Mouse (Mus musculus): ENCODE results near the gene Tex10. TPM values are rescaled to one million over a fixed set of nuclear protein-coding genes. Genes with fewer than 3 reads are reported as not detected.

Tex10 gene
- 47.2 and 53.5 TPM in 2 replicates for polyA plus RNA-seq (2016; fragmentation: Nextera tagmentation; extraction: Ambion mirVana)

GRCm38 (mm10) chr4:48472792-48473650, at the start of gene Tex10:
Gene Tex10 (minus strand): TSS chr4:48473459.
- H3K4me2 ChIP-seq (replicated peaks) = peak within 1 kb of the TSS; percentile 83
- WGBS = 1% methylated on average over 89 of the region's 89 CpGs
- ATAC-seq (ENCODE audit: low FRiP score, low read depth) = peak; percentile 98
- H3K27ac ChIP-seq = no peak within 1 kb of the TSS
- peaks cover 8% of the 10 kb centered on the region for H3K36me3 ChIP-seq
- H3K4me1 ChIP-seq = peaks cover 9% of the 10 kb centered on the region
- peak within 1 kb of the TSS; percentile 92 for H3K9ac ChIP-seq
- H3K9me3 ChIP-seq = no peaks in the 10 kb centered on the region
- H3K4me3 ChIP-seq = peak within 1 kb of the TSS; percentile 93
- H3K27me3 ChIP-seq (replicated peaks) = no peaks in the 10 kb centered on the region

DNA sequence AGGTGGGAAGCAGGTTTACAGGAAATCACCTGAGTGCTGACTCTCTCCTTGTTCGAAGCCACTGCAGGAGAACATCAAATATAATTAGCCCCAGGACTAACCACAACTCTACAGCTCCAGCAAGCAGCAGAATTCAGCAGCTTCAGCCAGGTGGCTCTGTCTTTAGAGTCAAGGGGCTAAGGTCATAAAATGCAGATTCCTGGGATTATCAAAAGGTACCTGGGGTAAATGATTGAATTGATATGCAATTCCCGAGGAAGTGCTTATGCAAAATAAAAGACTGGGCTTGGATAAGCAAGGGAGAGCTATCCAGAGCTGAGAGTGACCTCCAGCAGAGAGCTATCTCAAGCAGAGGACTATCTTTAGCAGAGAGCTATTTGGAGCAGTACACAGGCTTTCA, 37.6 kb upstream of the Tex10 start:
- Histone ChIP-seq H3K27ac (no peak overlapping the region), H3K4me1 (no peaks in the 10 kb centered on the region), H3K4me3 (no peak overlapping the region), H3K36me3 (no peaks in the 10 kb centered on the region), H3K9ac (no peak overlapping the region), H3K27me3 (replicated peaks) (no peaks in the 10 kb centered on the region), H3K4me2 (replicated peaks) (no peak overlapping the region), H3K9me3 (0 out of 2 replicates have a peak, but pooled peaks cover 4% of the 10 kb centered on the region)
- WGBS = 18% methylated on average over 2 of the region's 2 CpGs
- ATAC-seq (ENCODE audit: low FRiP score, low read depth) = no peak

DNA sequence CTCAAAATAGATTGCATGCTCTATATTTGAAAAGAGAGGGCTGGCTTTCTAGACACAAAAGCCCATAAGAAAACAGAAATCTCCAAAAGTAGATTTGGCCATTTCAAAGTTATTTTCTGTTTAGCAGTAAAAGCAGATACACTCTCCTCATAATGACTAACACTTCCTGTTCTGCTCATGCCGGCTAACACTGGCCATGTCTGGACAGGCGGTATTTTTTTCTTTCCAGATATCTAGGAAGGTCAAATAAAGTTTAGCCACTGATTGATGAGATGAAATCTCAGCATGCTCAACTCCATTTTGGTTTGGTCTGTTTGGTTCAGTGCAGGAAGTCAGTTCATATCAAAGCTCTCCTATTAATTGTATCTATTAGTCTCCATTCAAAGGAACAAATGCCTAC, 19.3 kb upstream of the Tex10 start:
- H3K4me1 ChIP-seq = no peaks in the 10 kb centered on the region
- ATAC-seq (ENCODE audit: low FRiP score, low read depth) = no peak
- no peak overlapping the region for H3K9ac ChIP-seq
- WGBS = 83% methylated on average over 2 of the region's 2 CpGs
- no peaks in the 10 kb centered on the region for H3K9me3 ChIP-seq
- no peaks in the 10 kb centered on the region for H3K36me3 ChIP-seq
- no peaks in the 10 kb centered on the region for H3K27me3 ChIP-seq (replicated peaks)
- no peak overlapping the region for H3K27ac ChIP-seq
- no peak overlapping the region for H3K4me3 ChIP-seq
- no peak overlapping the region for H3K4me2 ChIP-seq (replicated peaks)

DNA sequence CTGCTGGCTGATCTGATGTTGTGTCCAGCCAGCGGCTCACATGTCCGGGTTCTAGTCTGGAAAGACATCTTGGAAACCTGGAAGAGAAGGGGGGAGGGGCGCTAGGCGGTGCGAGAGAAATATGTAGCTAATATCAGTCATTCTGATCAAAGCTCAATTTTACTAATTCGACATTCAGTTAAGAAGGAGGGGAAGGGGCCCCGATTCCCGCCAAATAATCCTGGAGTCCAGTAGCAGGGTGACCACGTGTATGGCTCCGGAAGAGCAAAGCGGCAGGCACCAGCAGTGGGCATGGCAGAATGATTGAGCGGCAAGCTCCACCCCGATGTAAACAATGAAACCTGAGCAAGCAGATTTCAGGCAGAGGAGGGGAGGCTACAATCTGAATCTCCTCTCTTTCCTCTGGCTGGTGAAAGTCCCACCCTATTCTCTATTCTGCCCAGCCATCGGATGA, 18.1 kb upstream of the Tex10 start:
- peak; percentile 53 for ATAC-seq (ENCODE audit: low FRiP score, low read depth)
- peak overlapping the region; percentile 11; the same call in 1 of the 2 replicates for H3K4me3 ChIP-seq
- H3K27me3 ChIP-seq (replicated peaks) = no peaks in the 10 kb centered on the region
- H3K36me3 ChIP-seq = no peaks in the 10 kb centered on the region
- H3K9ac ChIP-seq = no peak overlapping the region; the same call in 1 of the 2 replicates
- WGBS = 17% methylated on average over 14 of the region's 14 CpGs
- no peaks in the 10 kb centered on the region for H3K9me3 ChIP-seq
- no peak overlapping the region for H3K27ac ChIP-seq
- H3K4me2 ChIP-seq (replicated peaks) = peak overlapping the region; percentile 53
- no peaks in the 10 kb centered on the region for H3K4me1 ChIP-seq

DNA sequence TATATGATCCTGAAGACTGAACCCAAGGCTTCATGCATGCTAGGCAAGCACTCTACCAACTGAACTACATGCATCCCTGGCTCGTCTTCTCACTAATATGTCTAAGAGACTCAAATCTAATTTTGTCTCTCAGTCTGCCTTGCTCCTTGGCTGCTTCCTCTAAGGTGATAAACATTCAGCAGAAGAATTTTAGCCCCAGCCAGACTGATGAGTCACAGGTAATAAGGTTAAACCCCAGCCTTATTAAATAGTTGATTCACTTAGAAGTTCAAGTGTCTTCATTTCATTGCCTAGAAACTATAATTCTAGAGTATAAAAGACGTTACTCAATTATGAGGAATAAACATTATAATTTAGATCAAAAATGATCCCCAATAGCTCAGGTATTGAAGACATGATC, 15.7 kb upstream of the Tex10 start:
- no peak overlapping the region for H3K27ac ChIP-seq
- H3K4me3 ChIP-seq = no peak overlapping the region
- ATAC-seq (ENCODE audit: low FRiP score, low read depth) = no peak
- H3K9ac ChIP-seq = no peak overlapping the region
- H3K4me1 ChIP-seq = no peaks in the 10 kb centered on the region
- no peak overlapping the region for H3K4me2 ChIP-seq (replicated peaks)
- H3K27me3 ChIP-seq (replicated peaks) = no peaks in the 10 kb centered on the region
- no peaks in the 10 kb centered on the region for H3K9me3 ChIP-seq
- no peaks in the 10 kb centered on the region for H3K36me3 ChIP-seq
- WGBS = 87% methylated on average over 2 of the region's 2 CpGs

DNA sequence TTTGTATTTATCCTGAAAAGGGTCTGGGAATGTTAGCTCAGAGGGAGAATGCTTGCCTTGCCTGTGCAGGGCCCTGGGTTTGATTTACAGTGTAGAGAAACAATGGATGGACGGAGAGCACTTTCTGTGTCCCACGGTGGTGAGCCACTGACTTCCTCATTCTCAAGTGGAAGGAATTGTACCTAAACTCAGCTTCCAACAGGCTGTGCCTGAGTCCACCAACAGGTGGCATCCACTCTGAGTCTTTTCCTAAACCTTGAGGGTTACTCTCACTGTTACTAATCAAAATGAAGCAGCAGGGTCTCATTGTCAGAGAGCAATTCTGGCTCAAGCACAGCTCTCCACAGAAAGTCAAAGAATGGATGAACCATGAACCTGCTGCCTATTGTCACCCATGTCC, 8.0 kb upstream of the Tex10 start:
- WGBS = 15% methylated on average over 2 of the region's 2 CpGs
- Histone ChIP-seq H3K36me3 (no peaks in the 10 kb centered on the region), H3K27me3 (replicated peaks) (no peaks in the 10 kb centered on the region), H3K9me3 (peaks cover 5% of the 10 kb centered on the region; the same call in 1 of the 2 replicates), H3K4me1 (no peaks in the 10 kb centered on the region), H3K27ac (no peak overlapping the region), H3K4me2 (replicated peaks) (no peak overlapping the region), H3K4me3 (no peak overlapping the region), H3K9ac (no peak overlapping the region)
- no peak for ATAC-seq (ENCODE audit: low FRiP score, low read depth)

DNA sequence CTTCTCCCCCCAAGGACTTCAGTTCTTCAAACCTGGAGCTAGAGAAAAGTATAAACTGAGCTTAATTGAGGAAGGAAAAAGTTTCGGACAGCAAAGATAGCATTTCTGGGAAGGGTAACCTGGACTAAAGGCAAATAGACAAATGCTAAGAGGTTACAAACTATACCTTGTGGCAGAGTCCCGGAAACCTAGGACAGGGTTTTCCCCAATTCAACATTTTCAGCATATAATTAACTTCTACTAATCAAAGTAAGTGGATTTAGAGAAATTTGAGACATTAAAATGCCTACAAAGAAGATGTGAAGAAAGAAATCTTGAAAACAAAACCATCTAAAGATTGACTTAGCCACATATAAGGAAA, 372 bp upstream of the Tex10 start:
- H3K4me3 ChIP-seq = peak overlapping the region; percentile 93
- H3K9me3 ChIP-seq = no peaks in the 10 kb centered on the region
- H3K9ac ChIP-seq = no peak overlapping the region
- peak overlapping the region; percentile 83 for H3K4me2 ChIP-seq (replicated peaks)
- 81% methylated on average over 2 of the region's 2 CpGs for WGBS
- peaks cover 1% of the 10 kb centered on the region for H3K36me3 ChIP-seq
- no peaks in the 10 kb centered on the region for H3K27me3 ChIP-seq (replicated peaks)
- ATAC-seq (ENCODE audit: low FRiP score, low read depth) = no peak
- H3K27ac ChIP-seq = no peak overlapping the region
- H3K4me1 ChIP-seq = peaks cover 9% of the 10 kb centered on the region

GRCm38 (mm10) chr4:48472052-48472791, 1.0 kb downstream of the Tex10 start:
- no peaks in the 10 kb centered on the region for H3K27me3 ChIP-seq (replicated peaks)
- 17% methylated on average over 12 of the region's 12 CpGs for WGBS
- peaks cover 11% of the 10 kb centered on the region for H3K36me3 ChIP-seq
- H3K4me3 ChIP-seq = peak overlapping the region; percentile 93
- H3K27ac ChIP-seq = no peak overlapping the region
- no peak for ATAC-seq (ENCODE audit: low FRiP score, low read depth)
- H3K9ac ChIP-seq = peak overlapping the region; percentile 92
- H3K9me3 ChIP-seq = no peaks in the 10 kb centered on the region
- peaks cover 9% of the 10 kb centered on the region for H3K4me1 ChIP-seq
- peak overlapping the region; percentile 83 for H3K4me2 ChIP-seq (replicated peaks)

GRCm38 (mm10) chr4:48470977-48471376, 2.3 kb downstream of the Tex10 start:
- Histone ChIP-seq H3K4me2 (replicated peaks) (no peak overlapping the region; the same call in 1 of the 2 replicates), H3K36me3 (peaks cover 20% of the 10 kb centered on the region), H3K4me3 (no peak overlapping the region), H3K9me3 (no peaks in the 10 kb centered on the region), H3K27me3 (replicated peaks) (no peaks in the 10 kb centered on the region), H3K27ac (no peak overlapping the region), H3K4me1 (peaks cover 9% of the 10 kb centered on the region), H3K9ac (no peak overlapping the region)
- no peak for ATAC-seq (ENCODE audit: low FRiP score, low read depth)
- 57% methylated on average over 1 of the region's 1 CpGs for WGBS

DNA sequence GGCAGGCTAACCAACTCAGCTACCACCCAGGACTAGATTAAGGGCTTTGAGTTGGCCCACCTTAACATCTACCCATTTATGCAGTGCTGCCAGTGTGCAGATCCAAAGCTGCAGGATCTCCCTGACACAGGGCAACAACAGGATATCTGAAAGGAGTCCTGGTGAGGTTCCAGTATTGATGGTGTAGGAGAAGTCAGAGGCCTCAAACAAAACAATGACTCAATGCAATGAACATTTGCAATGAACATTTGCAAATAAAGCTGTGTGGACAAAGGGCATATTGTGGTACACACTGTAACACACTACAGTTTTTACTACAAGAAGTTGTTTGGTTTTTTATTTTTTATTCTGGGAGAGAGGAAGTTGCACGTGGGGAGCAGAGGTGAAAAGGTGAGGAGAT, 12.2 kb downstream of the Tex10 start:
- H3K27me3 ChIP-seq (replicated peaks) = no peaks in the 10 kb centered on the region
- WGBS = 81% methylated on average over 1 of the region's 1 CpGs
- H3K36me3 ChIP-seq = peaks cover 37% of the 10 kb centered on the region
- no peak for ATAC-seq (ENCODE audit: low FRiP score, low read depth)
- H3K27ac ChIP-seq = no peak overlapping the region
- H3K9ac ChIP-seq = no peak overlapping the region
- H3K4me2 ChIP-seq (replicated peaks) = no peak overlapping the region
- no peaks in the 10 kb centered on the region for H3K9me3 ChIP-seq
- H3K4me3 ChIP-seq = no peak overlapping the region
- no peaks in the 10 kb centered on the region for H3K4me1 ChIP-seq

DNA sequence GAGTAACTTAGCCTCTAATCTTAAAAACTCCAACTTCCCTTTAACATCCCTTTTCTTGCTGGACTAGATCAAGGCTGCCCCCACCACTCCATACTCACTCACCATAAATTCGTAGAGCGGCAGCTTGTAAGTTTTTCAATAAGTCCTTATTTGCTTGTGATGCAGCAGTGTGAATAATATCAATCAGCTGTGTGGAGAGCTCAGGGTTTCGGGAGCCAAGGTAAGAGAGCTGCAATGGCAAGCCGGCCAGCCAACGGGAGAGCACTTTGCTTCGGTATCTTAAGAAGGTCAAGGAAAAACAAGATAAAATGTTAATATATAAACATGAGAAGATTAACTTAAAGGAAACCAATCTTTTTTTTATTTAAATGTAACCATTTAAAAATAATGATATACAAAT, 14.8 kb downstream of the Tex10 start:
- Histone ChIP-seq H3K36me3 (peaks cover 45% of the 10 kb centered on the region), H3K4me3 (no peak overlapping the region)

GRCm38 (mm10) chr4:48454106-48454773, 19.0 kb downstream of the Tex10 start:
- Histone ChIP-seq H3K4me3 (no peak overlapping the region), H3K36me3 (peaks cover 53% of the 10 kb centered on the region), H3K27me3 (replicated peaks) (no peaks in the 10 kb centered on the region), H3K27ac (no peak overlapping the region), H3K9me3 (no peaks in the 10 kb centered on the region), H3K4me2 (replicated peaks) (no peak overlapping the region), H3K4me1 (no peaks in the 10 kb centered on the region), H3K9ac (no peak overlapping the region)
- no peak for ATAC-seq (ENCODE audit: low FRiP score, low read depth)
- 99% methylated on average over 2 of the region's 2 CpGs for WGBS

More for the DNA sequence above, 14.8 kb downstream of the Tex10 start:
- 95% methylated on average over 6 of the region's 6 CpGs for WGBS
- ATAC-seq (ENCODE audit: low FRiP score, low read depth) = no peak
- Histone ChIP-seq H3K27ac (no peak overlapping the region), H3K4me2 (replicated peaks) (no peak overlapping the region), H3K4me1 (no peaks in the 10 kb centered on the region), H3K9me3 (no peaks in the 10 kb centered on the region), H3K27me3 (replicated peaks) (no peaks in the 10 kb centered on the region), H3K9ac (no peak overlapping the region)

Measured in neural tube, embryonic 12.5 days (tissue).